7 mouse cellular contexts compared by ENCODE assay signal in genomic region chr2:20520636-20521595, GRCm38 (mm10).
DNase-seq lines count a peak whose midpoint lies in the region; ATAC-seq and TF ChIP-seq lines count a peak whose summit lies in the region.

No protein-coding gene starts in this region.

- H3K4me3 ChIP-seq in E14TG2a.4 (replicated peaks; ENCODE audit: low read length): peak overlapping the region; percentile 82
- peak overlapping the region; percentile 33 for H3K4me3 ChIP-seq in hindbrain, embryonic 14.5 days (replicated peaks; ENCODE audit: low read length)
- peak overlapping the region; percentile 49 for H3K4me3 ChIP-seq in liver, embryonic 15.5 days (replicated peaks)
- peak overlapping the region; percentile 73 for H3K4me3 ChIP-seq in small intestine, adult 2 months (ENCODE audit: low read depth, low read length)

- 29% methylated on average over 23 of the region's 23 CpGs for WGBS in hindbrain, embryonic 14.5 days
- 31% methylated on average over 23 of the region's 23 CpGs for WGBS in liver, embryonic 15.5 days (ENCODE audit: insufficient replicate concordance)
- 17% methylated on average over 23 of the region's 23 CpGs for WGBS in small intestine, adult 2 months

- H3K9me3 ChIP-seq in E14TG2a.4 (ENCODE audit: low read length): peaks cover 18% of the 10 kb centered on the region
- no peaks in the 10 kb centered on the region for H3K9me3 ChIP-seq in hindbrain, embryonic 14.5 days (ENCODE audit: control insufficient read depth, low read length)
- H3K9me3 ChIP-seq in liver, embryonic 15.5 days (replicated peaks): no peaks in the 10 kb centered on the region

- H3K36me3 ChIP-seq in E14TG2a.4 (ENCODE audit: insufficient read depth, low read length): peaks cover 28% of the 10 kb centered on the region
- no peaks in the 10 kb centered on the region for H3K36me3 ChIP-seq in hindbrain, embryonic 14.5 days (replicated peaks; ENCODE audit: control insufficient read depth, insufficient read depth)
- H3K36me3 ChIP-seq in liver, embryonic 15.5 days (replicated peaks): no peaks in the 10 kb centered on the region
- H3K36me3 ChIP-seq in small intestine, adult 2 months (ENCODE audit: control insufficient read depth, insufficient read depth, low read length): no peaks in the 10 kb centered on the region

- no peak overlapping the region for H3K27ac ChIP-seq in hindbrain, embryonic 14.5 days
- no peak overlapping the region for H3K27ac ChIP-seq in liver, embryonic 15.5 days (replicated peaks)
- no peak overlapping the region; the same call in 1 of the 2 replicates for H3K27ac ChIP-seq in small intestine, adult 2 months (ENCODE audit: insufficient read depth, low read depth, low read length)

- DNase-seq in adrenal gland, postnatal 10 days: peak; percentile 41
- peak; percentile 22 for DNase-seq in gastrocnemius, adult 18-20 months (ENCODE audit: low spot score)
- peak; percentile 23 for DNase-seq in hindbrain, embryonic 14.5 days (ENCODE audit: low spot score)
- DNase-seq in layer of hippocampus, postnatal 25 days (ENCODE audit: extremely low spot score in 1 of 2, low spot score in 1 of 2): no peak

- no peak for ATAC-seq in hindbrain, embryonic 14.5 days (ENCODE audit: low FRiP score)
- no peak for ATAC-seq in liver, embryonic 15.5 days (ENCODE audit: insufficient read depth)

- TF ChIP-seq CTCF in E14TG2a.4 (conservative IDR thresholded peaks at IDR 0.05; ENCODE audit: low read length): no peak
- TF ChIP-seq CTCF in small intestine, adult 2 months (IDR thresholded peaks at IDR 0.05; ENCODE audit: extremely low read depth, insufficient read length, insufficient replicate concordance, low read depth, low read length): no peak

- peak overlapping the region; percentile 67 for H3K4me2 ChIP-seq in hindbrain, embryonic 14.5 days (replicated peaks)
- peak overlapping the region; percentile 59 for H3K4me2 ChIP-seq in liver, embryonic 15.5 days

- H3K27me3 ChIP-seq in E14TG2a.4 (ENCODE audit: insufficient read depth, low read length): no peaks in the 10 kb centered on the region
- peaks cover 19% of the 10 kb centered on the region; the same call in 1 of the 2 replicates for H3K27me3 ChIP-seq in hindbrain, embryonic 14.5 days (ENCODE audit: control insufficient read depth, insufficient read depth, low read length)
- H3K27me3 ChIP-seq in liver, embryonic 15.5 days: peaks cover 21% of the 10 kb centered on the region
- no peaks in the 10 kb centered on the region for H3K27me3 ChIP-seq in small intestine, adult 2 months (ENCODE audit: control insufficient read depth, insufficient read depth, low read length)

- TF ChIP-seq POLR2A in small intestine, adult 2 months (IDR thresholded peaks at IDR 0.05; ENCODE audit: low read depth, low read length): no peak

- 0 out of 2 replicates have a peak overlapping the region, but pooled peaks have one; percentile 17 for H3K9ac ChIP-seq in hindbrain, embryonic 14.5 days
- H3K9ac ChIP-seq in liver, embryonic 15.5 days: no peak overlapping the region

- peaks cover 64% of the 10 kb centered on the region for H3K4me1 ChIP-seq in E14TG2a.4 (replicated peaks; ENCODE audit: low read depth, low read length)
- H3K4me1 ChIP-seq in hindbrain, embryonic 14.5 days (replicated peaks; ENCODE audit: control insufficient read depth, insufficient read depth, low read length): peaks cover 14% of the 10 kb centered on the region
- H3K4me1 ChIP-seq in liver, embryonic 15.5 days (replicated peaks): peaks cover 6% of the 10 kb centered on the region; the same call in 1 of the 2 replicates
- H3K4me1 ChIP-seq in small intestine, adult 2 months (ENCODE audit: control insufficient read depth, insufficient read depth, insufficient read length, low read length): peaks cover 4% of the 10 kb centered on the region; the same call in 1 of the 2 replicates

Comparison
In these comparisons a context has a peak if more than half of its experiments do, and no peak if none do; other contexts are left out.
1. DNase-seq: peak in adrenal gland, postnatal 10 days (single experiment), gastrocnemius, adult 18-20 months (single experiment) and hindbrain, embryonic 14.5 days (single experiment); none in layer of hippocampus, postnatal 25 days (0 of 2).
2. Peak in every context shown above with its lines, with median percentiles within 50 percentile points of each other: H3K4me3 ChIP-seq.